Mouse (Mus musculus) MEL (cell line): ENCODE measurements around the gene St3gal2. TPM values are rescaled to one million over a fixed set of nuclear protein-coding genes. Genes with fewer than 3 reads are reported as not detected.

Experiments used
- DNase-seq: peaks from one replicate; pipeline ENCODE4 v3.0.0; 2011; ENCODE audit warnings: low read depth, low spot score
- H3K27ac ChIP-seq: 2 replicates; pipeline ENCODE4 v1.5.1; 2012; ENCODE audit warnings: low read depth, mild to moderate bottlenecking, control low read depth, low read length, moderate library complexity; ENCODE audit not compliant: control insufficient read depth
- H3K27me3 ChIP-seq, 2 experiments: fragments of 150-350 bp in 1 of 2; sonication (generic) in 1 of 2; 2 replicates each; pipeline ENCODE4 v1.6.1; 2012; ENCODE audit warnings: low read length in 2 of 2, mild to moderate bottlenecking in 2 of 2, improper control_type of control experiment in 1 of 2, moderate library complexity in 1 of 2; ENCODE audit not compliant: insufficient read depth in 2 of 2, control insufficient read depth in 1 of 2
- H3K36me3 ChIP-seq, 2 experiments: 2 replicates each; pipeline ENCODE4 v1.6.1; 2012 to 2014; ENCODE audit warnings: low read length in 2 of 2, improper control_type of control experiment in 1 of 2, inconsistent platforms in 1 of 2, mild to moderate bottlenecking in 1 of 2; ENCODE audit not compliant: insufficient read depth in 2 of 2, control insufficient read depth in 1 of 2
- H3K4me1 ChIP-seq, 2 experiments: fragments of 150-350 bp in 1 of 2; sonication (generic) in 1 of 2; 2 replicates each; pipeline ENCODE4 v1.6.1; 2012; ENCODE audit warnings: low read length in 2 of 2, improper control_type of control experiment in 1 of 2, mild to moderate bottlenecking in 1 of 2; ENCODE audit not compliant: insufficient read depth in 2 of 2, control insufficient read depth in 1 of 2
- H3K4me3 ChIP-seq, 2 experiments: fragments of 150-350 bp in 1 of 2; sonication (generic) in 1 of 2; 2 replicates each; pipeline ENCODE4 v1.5.1; 2012; ENCODE audit warnings: low read depth in 2 of 2, low read length in 2 of 2, mild to moderate bottlenecking in 2 of 2, moderate library complexity in 2 of 2, control low read depth in 1 of 2, improper control_type of control experiment in 1 of 2; ENCODE audit not compliant: control insufficient read depth in 1 of 2, insufficient read depth in 1 of 2
- H3K79me2 ChIP-seq: 2 replicates; pipeline ENCODE4 v1.6.1; 2012; ENCODE audit warnings: mild to moderate bottlenecking, low read length, moderate library complexity; ENCODE audit not compliant: control insufficient read depth, poor library complexity, insufficient read depth
- H3K9ac ChIP-seq: 2 replicates; pipeline ENCODE4 v1.6.1; 2012; ENCODE audit warnings: low read depth, mild to moderate bottlenecking, control low read depth, low read length, moderate library complexity; ENCODE audit not compliant: control insufficient read depth, poor library complexity, severe bottlenecking
- H3K9me3 ChIP-seq: fragments of 150-350 bp; sonication (generic); replicated peaks from 2 replicates; pipeline ENCODE4 v1.6.1; 2012; ENCODE audit warnings: mild to moderate bottlenecking, low read length, improper control_type of control experiment, moderate library complexity; ENCODE audit not compliant: insufficient read depth
- BHLHE40 ChIP-seq: IDR thresholded peaks from 2 replicates; pipeline ENCODE4 v1.6.1; 2012; ENCODE audit warnings: low read depth, mild to moderate bottlenecking, inconsistent platforms, low read length, improper control_type of control experiment, borderline replicate concordance
- CHD2 ChIP-seq: IDR thresholded peaks from 2 replicates; pipeline ENCODE4 v1.6.1; 2011; ENCODE audit warnings: low read length, improper control_type of control experiment
- CTCF ChIP-seq, 3 experiments: IDR thresholded peaks in 2 of 3; conservative IDR thresholded peaks in 1 of 3; 2 replicates each; pipeline ENCODE4 v1.5.1; 2011 to 2012; ENCODE audit warnings: low read length in 3 of 3, low read depth in 2 of 3, mild to moderate bottlenecking in 2 of 3, improper control_type of control experiment in 1 of 3, inconsistent platforms in 1 of 3, mixed read lengths in 1 of 3, moderate library complexity in 1 of 3; ENCODE audit not compliant: control insufficient read depth in 1 of 3, insufficient read depth in 1 of 3, poor library complexity in 1 of 3, severe bottlenecking in 1 of 3
- ELF1 ChIP-seq: IDR thresholded peaks from 2 replicates; pipeline ENCODE4 v1.6.1; 2014; ENCODE audit warnings: low read depth, mild to moderate bottlenecking, inconsistent platforms, low read length, improper control_type of control experiment, moderate library complexity
- EP300 ChIP-seq, 2 experiments: IDR thresholded peaks; 2 replicates each; pipeline ENCODE4 v1.6.1; 2011; ENCODE audit warnings: improper control_type of control experiment in 2 of 2, low read length in 2 of 2, low read depth in 1 of 2, mild to moderate bottlenecking in 1 of 2
- ETS1 ChIP-seq: IDR thresholded peaks from 2 replicates; pipeline ENCODE4 v1.6.1; 2012; ENCODE audit warnings: low read depth, mild to moderate bottlenecking, inconsistent platforms, low read length, improper control_type of control experiment, moderate library complexity
- GABPA ChIP-seq: IDR thresholded peaks from 2 replicates; pipeline ENCODE4 v1.6.1; 2012; ENCODE audit warnings: low read depth, mild to moderate bottlenecking, inconsistent platforms, low read length, improper control_type of control experiment, moderate library complexity
- GATA1 ChIP-seq: IDR thresholded peaks from 2 replicates; pipeline ENCODE4 v1.6.1; 2011; ENCODE audit warnings: low read depth, low read length, improper control_type of control experiment
- HCFC1 ChIP-seq: IDR thresholded peaks from 2 replicates; pipeline ENCODE4 v1.6.1; 2012; ENCODE audit warnings: low read depth, mild to moderate bottlenecking, inconsistent platforms, low read length, improper control_type of control experiment, moderate library complexity
- JUND ChIP-seq: IDR thresholded peaks from 2 replicates; pipeline ENCODE4 v1.6.1; 2011; ENCODE audit warnings: low read depth, mild to moderate bottlenecking, improper control_type of control experiment, low read length
- KAT2A ChIP-seq: conservative IDR thresholded peaks from 2 replicates; pipeline ENCODE4 v1.6.1; 2012; ENCODE audit warnings: low read depth, low read length, improper control_type of control experiment, inconsistent platforms
- MAX ChIP-seq: IDR thresholded peaks from 2 replicates; pipeline ENCODE4 v1.6.1; 2011; ENCODE audit warnings: low read length, improper control_type of control experiment
- MAZ ChIP-seq: IDR thresholded peaks from 2 replicates; pipeline ENCODE4 v1.6.1; 2012; ENCODE audit warnings: low read depth, mild to moderate bottlenecking, inconsistent platforms, low read length, improper control_type of control experiment
- MYB ChIP-seq: IDR thresholded peaks from 2 replicates; pipeline ENCODE4 v1.6.1; 2011; ENCODE audit warnings: mild to moderate bottlenecking, low read depth, low read length, improper control_type of control experiment
- MYC ChIP-seq: IDR thresholded peaks from 2 replicates; pipeline ENCODE4 v1.6.1; 2011; ENCODE audit warnings: low read depth, mild to moderate bottlenecking, low read length, improper control_type of control experiment, moderate library complexity
- NELFE ChIP-seq: IDR thresholded peaks from 2 replicates; pipeline ENCODE4 v1.6.1; 2011; ENCODE audit warnings: low read depth, low read length, improper control_type of control experiment
- NRF1 ChIP-seq: IDR thresholded peaks from 2 replicates; pipeline ENCODE4 v1.6.1; 2014; ENCODE audit warnings: low read depth, mild to moderate bottlenecking, inconsistent platforms, low read length, improper control_type of control experiment, moderate library complexity; ENCODE audit not compliant: poor library complexity, insufficient read depth, severe bottlenecking
- POLR2A ChIP-seq, 2 experiments: IDR thresholded peaks; 2 replicates each; pipeline ENCODE4 v1.6.1; 2011 to 2012; ENCODE audit warnings: low read length in 2 of 2, mild to moderate bottlenecking in 2 of 2, control low read depth in 1 of 2, improper control_type of control experiment in 1 of 2, low read depth in 1 of 2, moderate library complexity in 1 of 2; ENCODE audit not compliant: control insufficient read depth in 1 of 2, insufficient read depth in 1 of 2, poor library complexity in 1 of 2
- POLR2AphosphoS5 ChIP-seq: IDR thresholded peaks from 2 replicates; pipeline ENCODE4 v1.6.1; 2012; ENCODE audit warnings: low read depth, borderline replicate concordance, mild to moderate bottlenecking, inconsistent platforms, low read length, moderate library complexity, mixed read lengths
- RAD21 ChIP-seq: IDR thresholded peaks from 2 replicates; pipeline ENCODE4 v1.6.1; 2011; ENCODE audit warnings: mild to moderate bottlenecking, low read depth, low read length, improper control_type of control experiment
- RCOR1 ChIP-seq: IDR thresholded peaks from 2 replicates; pipeline ENCODE4 v1.6.1; 2012; ENCODE audit warnings: low read depth, mild to moderate bottlenecking, inconsistent platforms, low read length, improper control_type of control experiment
- SIN3A ChIP-seq: IDR thresholded peaks from 2 replicates; pipeline ENCODE4 v1.6.1; 2012; ENCODE audit warnings: low read length, improper control_type of control experiment, inconsistent platforms
- SMC3 ChIP-seq: IDR thresholded peaks from 2 replicates; pipeline ENCODE4 v1.6.1; 2011; ENCODE audit warnings: low read depth, low read length, improper control_type of control experiment
- TAL1 ChIP-seq: IDR thresholded peaks from 2 replicates; pipeline ENCODE4 v1.6.1; 2012; ENCODE audit warnings: mild to moderate bottlenecking, inconsistent platforms, low read length, moderate library complexity, mixed read lengths
- TBP ChIP-seq: IDR thresholded peaks from 2 replicates; pipeline ENCODE4 v1.8.0; 2011; ENCODE audit warnings: low read depth, low read length, improper control_type of control experiment
- TCF12 ChIP-seq: IDR thresholded peaks from 2 replicates; pipeline ENCODE4 v1.6.1; 2014; ENCODE audit warnings: low read depth, mild to moderate bottlenecking, inconsistent platforms, low read length, improper control_type of control experiment, moderate library complexity
- USF1 ChIP-seq: IDR thresholded peaks from 2 replicates; pipeline ENCODE4 v1.6.1; 2014; ENCODE audit warnings: low read depth, mild to moderate bottlenecking, inconsistent platforms, low read length, improper control_type of control experiment, moderate library complexity
- ZC3H11A ChIP-seq: IDR thresholded peaks from 2 replicates; pipeline ENCODE4 v1.6.1; 2012; ENCODE audit warnings: low read depth, mild to moderate bottlenecking, inconsistent platforms, low read length, improper control_type of control experiment
- ZMIZ1 ChIP-seq: IDR thresholded peaks from 2 replicates; pipeline ENCODE4 v1.6.1; 2012; ENCODE audit warnings: low read depth, mild to moderate bottlenecking, inconsistent platforms, low read length, improper control_type of control experiment, moderate library complexity
- ZNF384 ChIP-seq: IDR thresholded peaks from 2 replicates; pipeline ENCODE4 v1.6.1; 2012; ENCODE audit warnings: low read depth, mild to moderate bottlenecking, inconsistent platforms, low read length, improper control_type of control experiment
- polyA plus RNA-seq, 2 experiments: library from polyadenylated mRNA; stranded (reverse) in 1 of 2; unstranded in 1 of 2; fragments of >175 nt in 1 of 2; fragments of >200 nt in 1 of 2; gene quantifications; 2 replicates each; pipeline versions ENCODE4 v1.2.1 to v1.2.4; 2012; ENCODE audit warnings: low replicate concordance in 2 of 2, low read depth in 1 of 2; ENCODE audit not compliant: insufficient read length in 2 of 2, insufficient read depth in 1 of 2, missing spikeins in 1 of 2
- total RNA-seq: library from RNA; depleted of rRNA; stranded (reverse); fragments of 300-350 nt; gene quantifications from 2 replicates; pipeline ENCODE4 v1.2.3, GENCODE M21; 2012

The St3gal2 gene
- total and polyA plus RNA-seq, 3 experiments, result 5.2 to 18.0 TPM; not detected in 1

DNA sequence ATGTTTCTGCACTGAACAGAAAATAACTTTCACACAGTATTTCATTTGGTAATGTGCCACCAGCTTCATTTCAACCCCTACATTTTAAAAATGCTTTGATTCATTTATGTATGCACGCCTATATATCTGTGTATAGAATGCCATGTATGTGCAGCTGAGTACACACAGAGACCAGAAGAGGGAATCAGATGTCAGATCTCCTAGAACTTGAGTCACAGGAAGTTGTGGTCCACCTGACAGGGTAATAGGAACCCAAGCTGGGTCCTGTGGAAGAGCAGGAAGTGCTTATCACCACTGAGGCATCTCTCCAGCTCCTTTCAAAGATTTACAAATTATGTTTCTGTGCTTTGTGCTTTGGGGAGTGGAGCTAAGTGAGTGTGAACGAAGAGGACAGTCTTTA, 61.6 kb downstream of the St3gal2 start:
- Histone ChIP-seq H3K79me2 (no peaks in the 10 kb centered on the region), H3K27ac (no peak overlapping the region), H3K9me3 (no peaks in the 10 kb centered on the region), H3K36me3 (peaks cover 12 to 23% of the 10 kb centered on the region in 2 experiments), H3K27me3 (no peaks in the 10 kb centered on the region), H3K4me1 (peaks cover 3% of the 10 kb centered on the region in 2 experiments; a peak in 3 of 4 replicates), H3K4me3 (no peak overlapping the region), H3K9ac (no peak overlapping the region)
- peak; percentile 71 for DNase-seq
- TF ChIP-seq MAX, result no peak
- TF ChIP-seq NRF1, result no peak
- TF ChIP-seq TCF12, result 0 out of 2 replicates have a peak, but pooled peaks have one; percentile 32
- TF ChIP-seq ZNF384, result 0 out of 2 replicates have a peak, but pooled peaks have one; percentile 21
- TF ChIP-seq POLR2A (IDR thresholded peaks at IDR 0.05; ENCODE audit: control insufficient read depth in 1 of 2, insufficient read depth in 1 of 2, low read depth in 1 of 2, low read length in 2 of 2, poor library complexity in 1 of 2), result no peak
- TF ChIP-seq ZMIZ1, result no peak
- no peak for TF ChIP-seq JUND
- TF ChIP-seq MAZ, result no peak
- TF ChIP-seq BHLHE40, result no peak
- TF ChIP-seq CTCF (IDR thresholded peaks at IDR 0.05 in 2 of 3, conservative IDR thresholded peaks at IDR 0.05 in 1 of 3; ENCODE audit: control insufficient read depth in 1 of 3, insufficient read depth in 1 of 3, low read depth in 2 of 3, low read length in 3 of 3, poor library complexity in 1 of 3, severe bottlenecking in 1 of 3), result no peak
- TF ChIP-seq KAT2A, result no peak
- no peak for TF ChIP-seq GABPA
- TF ChIP-seq CHD2, result no peak
- peak; percentile 60 for TF ChIP-seq ELF1
- TF ChIP-seq ETS1, result peak; percentile 75
- no peak for TF ChIP-seq MYC
- TF ChIP-seq ZC3H11A, result no peak
- no peak for TF ChIP-seq HCFC1
- peak; percentile 79 for TF ChIP-seq RCOR1
- peak; percentile 76 for TF ChIP-seq GATA1
- no peak; the same call in 1 of the 2 replicates for TF ChIP-seq SMC3
- no peak for TF ChIP-seq TAL1
- no peak for TF ChIP-seq NELFE
- no peak for TF ChIP-seq POLR2AphosphoS5
- no peak for TF ChIP-seq TBP
- peak; percentile 43; the same call in 1 of the 2 replicates for TF ChIP-seq USF1
- peak; percentile 67 to 76 for TF ChIP-seq EP300 (IDR thresholded peaks at IDR 0.05; ENCODE audit: low read depth in 1 of 2, low read length in 2 of 2)
- no peak for TF ChIP-seq RAD21
- peak; percentile 54 for TF ChIP-seq SIN3A
- TF ChIP-seq MYB, result 0 out of 2 replicates have a peak, but pooled peaks have one; percentile 25
